Mouse (Mus musculus): ENCODE measurements at regions not wholly inside any gene's neighbourhood (a gene's known extent, or its start where the extent isn't known, plus 50 kb on each side); places are given as distances from the start of the nearest gene placed in this dataset.

DNA sequence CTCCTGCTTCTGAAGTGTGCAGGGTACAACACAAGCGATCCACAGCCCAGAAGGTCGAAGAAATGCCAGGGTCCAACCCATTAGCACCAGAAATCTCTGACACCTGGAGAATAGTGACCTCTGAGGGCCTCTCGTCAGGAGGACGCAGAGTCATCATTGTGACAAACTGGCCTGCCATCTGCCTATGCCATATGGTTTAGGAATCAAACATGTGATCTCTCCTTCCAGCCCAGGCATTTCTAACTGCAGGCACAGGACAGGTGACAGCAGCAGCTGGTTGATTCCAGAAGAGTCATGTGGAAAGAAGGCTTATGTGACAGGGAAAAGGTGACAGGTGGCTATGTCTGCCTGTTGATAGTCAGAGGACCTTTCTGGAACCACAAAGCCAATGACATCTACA lies 476.0 kb upstream of the Vstm2b start:
- DNase-seq (ENCODE audit: low spot score) = no peak

- DNase-seq (ENCODE audit: low spot score) = no peak
Measured at GRCm38 (mm10) chr7:40429416-40429815, 468.7 kb upstream of the Vstm2b start.

GRCm38 (mm10) chr7:40433906-40434305 lies 464.2 kb upstream of the Vstm2b start:
- DNase-seq (ENCODE audit: low spot score) = peak; percentile 18

GRCm38 (mm10) chr7:40441128-40441527 lies 457.0 kb upstream of the Vstm2b start:
- no peak for DNase-seq (ENCODE audit: low spot score)

DNA sequence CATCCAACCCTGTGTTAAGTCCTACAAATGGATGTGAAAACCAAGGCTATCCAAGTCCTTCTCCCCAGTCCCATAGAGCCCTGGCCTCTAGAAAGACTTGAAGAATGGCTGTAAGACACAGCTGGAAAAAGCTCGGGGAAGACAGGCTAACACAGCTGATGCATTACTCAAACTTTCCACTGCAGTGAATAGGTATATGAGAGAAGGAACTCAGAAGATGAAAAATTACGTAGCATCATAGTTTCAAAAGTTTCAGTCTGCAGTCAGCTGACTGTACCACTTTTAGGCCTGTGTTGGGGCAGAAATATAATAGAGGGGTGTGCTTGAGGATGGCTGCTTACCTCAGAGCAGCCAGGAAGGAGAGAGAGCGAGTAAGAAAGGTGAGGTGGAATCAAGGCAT lies 456.3 kb upstream of the Vstm2b start:
- DNase-seq (ENCODE audit: low spot score) = no peak

- DNase-seq (ENCODE audit: low spot score) = no peak
Measured at GRCm38 (mm10) chr7:40466382-40466781, 431.7 kb upstream of the Vstm2b start.

GRCm38 (mm10) chr7:40487256-40487655 lies 410.9 kb upstream of the Vstm2b start:
- no peak for DNase-seq (ENCODE audit: low spot score)

- no peak for DNase-seq (ENCODE audit: low spot score)
Measured at GRCm38 (mm10) chr7:40522703-40523267, 375.3 kb upstream of the Vstm2b start.

DNA sequence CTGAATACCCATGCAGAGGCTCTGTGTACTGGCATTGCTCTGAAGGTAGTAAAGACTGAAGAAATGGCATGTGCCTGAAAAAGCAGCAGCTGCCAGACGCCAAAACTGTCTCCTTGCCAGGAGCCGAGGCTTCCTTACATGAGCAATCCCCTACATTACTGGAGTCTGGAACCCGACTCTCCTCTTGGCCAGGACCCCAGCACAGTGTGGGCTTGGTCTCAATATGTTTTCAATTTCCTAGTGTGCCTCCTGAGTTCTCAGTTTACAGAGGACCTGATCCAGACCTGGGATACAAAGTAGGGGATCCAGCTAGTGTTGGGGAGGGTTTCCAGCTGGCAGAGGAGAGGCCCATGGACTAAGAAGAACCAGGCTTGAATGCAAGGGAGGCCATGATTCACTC lies 361.5 kb upstream of the Vstm2b start:
- DNase-seq (ENCODE audit: low spot score) = no peak

GRCm38 (mm10) chr7:40537621-40538020 lies 360.5 kb upstream of the Vstm2b start:
- no peak for DNase-seq (ENCODE audit: low spot score)

DNA sequence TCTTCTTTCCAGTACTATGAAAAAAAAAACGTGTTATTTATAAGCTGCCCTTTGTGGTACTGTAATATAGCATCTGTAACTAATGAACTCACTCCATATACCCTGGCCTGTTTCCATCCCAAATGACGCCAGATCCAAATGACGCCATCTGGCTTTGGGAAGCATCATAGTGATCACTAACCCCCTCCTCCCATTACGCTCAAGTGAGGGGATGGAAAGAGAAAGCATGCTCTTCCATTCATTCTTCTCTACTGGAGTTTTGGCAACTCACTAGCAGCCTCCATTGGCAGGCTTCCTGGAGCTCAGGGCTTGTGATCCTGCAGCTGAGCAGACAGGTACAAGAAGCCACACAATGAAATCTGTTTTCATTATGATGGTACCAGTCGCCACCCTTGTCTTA lies 358.3 kb upstream of the Vstm2b start:
- DNase-seq (ENCODE audit: low spot score) = no peak

DNA sequence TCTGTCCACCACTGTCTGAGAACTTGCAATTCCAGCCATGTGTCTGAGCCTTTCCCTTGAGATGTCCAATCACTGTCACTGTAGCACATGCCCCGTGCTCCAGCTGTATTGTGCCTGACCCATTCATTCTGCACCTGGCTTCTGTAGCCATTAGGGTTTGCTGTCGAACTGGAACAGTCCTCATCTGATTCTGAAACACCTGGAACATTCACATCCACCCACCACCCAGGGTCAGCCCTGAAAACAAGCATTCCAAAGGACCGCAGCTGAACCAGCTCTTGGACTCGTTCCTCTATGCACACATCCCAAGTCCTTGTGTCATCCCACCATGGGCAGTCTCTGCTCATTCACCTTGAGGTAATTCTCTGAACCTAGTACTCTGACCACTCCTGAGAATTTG lies 356.8 kb upstream of the Vstm2b start:
- DNase-seq (ENCODE audit: low spot score) = no peak

DNA sequence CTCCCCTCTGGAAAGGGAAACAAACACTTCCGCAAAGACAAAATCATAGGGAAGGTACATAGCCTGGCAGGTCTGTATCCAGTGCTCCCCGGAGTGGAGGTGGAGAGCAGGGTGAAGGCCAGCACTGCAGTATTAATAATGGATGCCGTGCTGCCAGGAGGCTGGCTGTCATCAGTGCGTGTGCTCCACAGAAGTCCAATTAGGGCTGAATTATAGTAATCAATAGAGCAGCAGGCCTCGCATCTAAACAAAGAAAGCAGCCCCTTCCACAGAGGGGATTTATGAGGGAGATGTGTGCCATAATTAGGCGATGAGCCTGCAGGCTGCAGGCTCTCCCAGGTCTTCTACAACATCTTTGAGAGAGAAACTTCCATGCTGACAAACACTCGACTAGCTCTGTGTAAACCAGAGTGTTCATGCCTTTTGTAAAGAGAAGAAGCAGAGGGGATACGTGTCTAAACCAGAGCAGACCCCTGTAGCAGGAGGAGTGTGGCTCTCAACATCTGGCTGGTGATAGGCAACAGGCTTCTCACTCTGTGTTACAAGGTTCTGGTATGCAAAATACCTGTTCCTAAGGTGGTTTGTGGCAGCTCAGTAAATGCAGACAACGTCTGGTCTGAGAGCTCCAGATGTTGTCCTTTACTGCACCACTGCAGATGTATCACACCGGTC lies 334.5 kb upstream of the Vstm2b start:
- DNase-seq (ENCODE audit: low spot score) = no peak

GRCm38 (mm10) chr7:40575971-40576370 lies 322.2 kb upstream of the Vstm2b start:
- no peak for DNase-seq (ENCODE audit: low spot score)

DNA sequence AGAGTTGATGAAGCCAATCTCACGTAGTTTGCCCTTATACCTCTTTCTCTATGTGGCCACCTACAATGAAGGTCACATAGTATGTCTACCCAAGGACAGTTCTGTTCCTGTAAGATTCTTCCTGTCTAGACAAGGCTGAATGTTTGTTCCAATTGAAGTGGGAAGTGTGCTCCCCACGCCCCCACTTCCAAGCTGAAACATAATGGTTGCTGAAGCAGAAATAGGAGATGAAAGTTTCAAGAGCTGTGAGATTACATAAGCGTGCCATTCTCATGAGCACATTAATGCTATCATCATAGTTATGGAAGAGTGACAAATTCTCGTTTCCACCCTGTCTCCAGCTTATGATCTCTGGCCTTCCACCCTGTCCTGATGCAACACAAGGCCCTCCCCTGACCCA lies 320.8 kb upstream of the Vstm2b start:
- DNase-seq (ENCODE audit: low spot score) = no peak

DNA sequence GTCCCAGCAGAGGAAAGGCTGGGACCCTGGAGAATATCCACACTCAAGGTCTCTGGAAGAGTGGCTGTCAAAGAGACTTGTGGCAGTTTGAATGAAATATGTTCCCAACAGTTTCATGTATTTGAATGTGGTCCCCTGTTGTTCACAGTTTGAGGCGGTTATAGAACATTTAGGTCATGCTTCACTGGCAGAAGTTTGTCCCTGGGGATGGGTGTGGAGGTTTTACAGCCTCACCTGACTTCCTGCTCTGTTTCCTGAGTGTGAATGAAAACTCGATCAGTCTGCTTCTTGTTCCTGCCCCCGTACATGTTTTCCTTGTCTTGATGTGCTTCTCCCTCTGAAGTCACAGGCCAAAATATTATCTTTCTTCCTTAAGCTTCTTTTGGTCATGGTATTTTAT lies 277.4 kb upstream of the Vstm2b start:
- no peak for DNase-seq (ENCODE audit: low spot score)

- DNase-seq (ENCODE audit: low spot score) = no peak
Measured at GRCm38 (mm10) chr7:40622811-40623210, 275.3 kb upstream of the Vstm2b start.

DNA sequence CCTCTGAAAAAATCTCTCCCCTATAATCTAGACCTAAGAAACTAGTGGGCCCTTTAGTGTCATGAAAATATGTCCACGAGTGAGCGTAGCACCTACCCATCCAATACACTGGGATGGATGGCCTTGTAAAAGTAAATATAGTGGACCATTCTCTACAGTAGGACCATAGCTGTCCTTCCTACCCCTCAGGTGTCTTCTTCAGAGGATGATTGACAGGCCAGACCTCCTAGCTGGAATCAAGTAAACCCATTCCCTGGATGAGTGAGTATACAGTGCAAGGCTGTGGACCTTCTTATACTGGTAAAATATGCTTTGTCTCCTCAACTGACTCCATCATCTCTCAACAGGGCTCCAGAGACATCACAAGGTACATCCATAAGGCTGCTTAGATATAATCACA lies 274.8 kb upstream of the Vstm2b start:
- no peak for DNase-seq (ENCODE audit: low spot score)

GRCm38 (mm10) chr7:40636369-40636768 lies 261.8 kb upstream of the Vstm2b start:
- no peak for DNase-seq (ENCODE audit: low spot score)

GRCm38 (mm10) chr7:40654982-40655381 lies 243.1 kb upstream of the Vstm2b start:
- no peak for DNase-seq (ENCODE audit: low spot score)

DNA sequence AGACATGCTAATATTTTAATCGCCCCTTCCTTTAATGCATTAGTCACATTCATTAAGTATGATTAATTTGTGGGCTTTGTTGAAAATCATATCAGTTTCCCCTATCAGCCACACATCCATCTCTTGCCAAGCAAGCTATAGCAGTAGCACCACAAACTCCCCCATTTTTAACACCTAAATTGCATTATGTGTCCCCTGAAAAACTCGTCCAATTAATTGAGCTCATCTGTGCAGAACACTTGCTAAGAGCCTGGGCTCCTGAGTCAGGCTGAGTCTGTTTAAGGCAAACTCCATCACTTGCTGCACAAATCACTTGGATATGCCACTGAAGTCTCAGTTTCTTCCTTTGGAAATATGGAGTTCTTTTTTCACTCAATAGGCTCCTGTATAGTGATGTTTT lies 242.7 kb upstream of the Vstm2b start:
- no peak for DNase-seq (ENCODE audit: low spot score)

DNA sequence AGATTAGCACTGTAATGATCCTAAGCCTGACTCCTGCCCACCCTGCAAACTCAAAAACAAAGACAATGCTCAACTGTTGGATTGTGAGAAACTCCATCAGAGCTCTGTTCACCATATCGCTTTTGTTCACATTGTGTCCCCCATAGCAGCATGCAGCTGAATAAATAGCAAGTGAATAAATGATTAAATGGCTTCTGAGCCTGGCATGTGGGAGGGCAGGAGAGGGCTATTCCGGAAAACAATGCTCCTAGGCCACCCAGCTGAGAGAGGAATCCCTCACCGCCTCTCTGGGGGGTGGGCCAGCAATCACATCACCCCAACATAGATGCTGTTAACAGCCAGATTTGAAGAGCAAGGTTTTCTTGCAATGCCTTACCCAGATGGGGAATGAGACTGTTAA lies 238.5 kb upstream of the Vstm2b start:
- no peak for DNase-seq (ENCODE audit: low spot score)

DNA sequence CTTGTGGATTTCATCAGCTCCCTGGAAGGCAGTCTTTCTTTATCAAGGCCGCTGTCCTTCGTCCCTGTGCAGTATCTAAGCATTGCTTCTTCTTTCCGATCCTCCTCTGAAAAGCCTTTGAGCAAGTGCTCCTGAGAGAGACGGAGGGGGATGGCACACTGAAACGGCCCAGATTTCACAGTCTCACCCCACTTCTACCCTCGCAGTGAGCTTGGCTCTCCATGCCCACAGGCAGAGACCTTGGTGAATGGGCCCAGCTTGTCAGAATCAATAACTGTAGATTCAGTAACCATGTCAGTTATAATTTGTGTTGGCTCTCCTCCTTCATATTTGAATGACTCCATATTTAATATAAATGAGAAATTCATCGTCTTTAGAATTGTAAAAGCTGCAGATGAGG lies 234.3 kb upstream of the Vstm2b start:
- no peak for DNase-seq (ENCODE audit: low spot score)

DNA sequence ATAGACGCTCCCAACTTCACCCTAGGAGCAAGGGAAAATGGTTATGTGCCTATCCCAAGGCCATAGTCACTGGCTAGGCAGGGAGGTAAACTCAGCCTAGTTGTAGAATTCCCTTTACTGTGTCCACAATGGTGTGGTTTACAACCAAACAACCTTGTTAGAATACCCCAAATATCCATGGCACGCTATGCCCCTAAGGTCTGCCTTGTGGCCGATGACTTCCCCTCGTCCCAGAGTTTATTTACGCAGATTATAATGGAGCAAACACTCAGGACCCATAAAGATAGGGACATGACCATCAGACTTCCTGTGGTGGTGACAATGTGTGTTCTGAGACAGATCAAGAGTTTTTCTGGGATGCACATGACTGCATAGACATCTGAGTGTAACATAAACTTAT lies 231.5 kb upstream of the Vstm2b start:
- no peak for DNase-seq (ENCODE audit: low spot score)
